Mouse (Mus musculus) layer of hippocampus, postnatal 36 days (tissue): ENCODE data around the gene Tagln2. TPM values are rescaled to one million over a fixed set of nuclear protein-coding genes. Genes with fewer than 3 reads are reported as not detected.
A peak's percentile ranks its signal among the peaks of the same experiment; 100 is the strongest.

ENCODE experiments used
- DNase-seq, 2 experiments: peaks; one replicate each; pipeline ENCODE4 v3.0.0; 2022
- total RNA-seq, 2 experiments: library from RNA; stranded (reverse); gene quantifications; 2 replicates each; pipeline ENCODE4 v1.2.3; 2021

Tagln2 gene
- total RNA-seq, 2 experiments from 2014 or later = 8.7 to 9.2 TPM

DNA sequence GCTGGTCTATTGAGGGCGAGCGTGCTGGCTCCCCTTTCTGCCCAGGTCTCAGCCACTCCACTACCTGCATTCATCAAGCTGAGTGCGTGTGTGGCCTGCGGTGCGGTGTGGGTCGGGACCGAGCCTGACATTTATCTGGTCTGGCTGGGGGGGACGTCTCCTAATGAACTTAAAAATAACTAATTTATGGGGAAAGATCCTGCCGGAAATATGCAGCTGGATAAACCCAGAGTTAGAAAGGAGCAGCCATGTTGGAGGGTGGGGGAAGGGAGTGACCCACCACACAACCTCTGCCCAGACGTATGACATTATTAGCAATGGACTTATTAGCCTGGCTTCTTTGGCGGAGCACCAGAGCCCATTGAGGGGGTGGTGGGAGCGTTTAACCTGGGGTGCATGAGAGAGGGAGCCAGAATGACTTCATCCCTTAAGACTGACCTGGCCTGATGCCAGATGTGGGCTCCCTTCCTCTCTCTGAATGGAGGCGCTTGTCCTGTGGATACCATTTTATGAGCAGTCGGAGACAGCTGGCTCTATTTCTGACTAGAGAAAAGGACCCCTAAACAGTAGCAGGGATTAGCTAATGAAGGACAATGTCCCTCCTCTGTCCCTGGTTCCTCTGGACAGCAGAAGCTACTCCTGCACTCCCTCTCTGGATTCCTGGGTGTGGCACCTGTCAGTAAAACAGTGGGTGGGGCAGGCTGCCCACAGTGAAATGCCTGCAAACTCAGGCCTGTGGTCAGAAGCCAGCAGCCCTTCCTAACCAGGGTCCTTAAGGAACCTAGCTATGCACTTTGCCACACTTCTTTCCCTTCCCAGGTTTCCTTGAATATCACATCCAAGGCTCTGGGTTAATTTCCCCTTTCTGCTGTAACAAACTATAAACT lies 3.5 kb downstream of the Tagln2 start:
- DNase-seq = no peak

DNA sequence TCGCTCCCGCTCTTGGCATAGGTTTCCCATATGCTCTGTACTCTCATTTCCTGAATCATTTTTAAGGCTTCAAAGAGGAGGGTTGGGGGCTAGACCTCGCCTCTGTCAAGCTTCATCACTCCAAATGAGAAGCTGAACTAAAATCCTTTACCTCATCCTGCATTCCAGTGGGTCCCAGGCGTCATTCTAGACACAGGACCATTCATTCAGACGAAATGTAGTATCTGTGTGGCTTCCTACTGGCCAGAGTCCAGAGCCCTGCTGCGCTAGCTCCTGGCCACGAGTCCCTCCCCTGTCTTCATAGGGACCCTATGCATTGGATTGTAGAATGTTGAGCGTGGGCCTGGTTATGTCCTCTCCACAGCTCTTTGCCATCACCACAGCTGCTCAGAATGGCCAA lies 4.9 kb downstream of the Tagln2 start:
- no peak for DNase-seq

DNA sequence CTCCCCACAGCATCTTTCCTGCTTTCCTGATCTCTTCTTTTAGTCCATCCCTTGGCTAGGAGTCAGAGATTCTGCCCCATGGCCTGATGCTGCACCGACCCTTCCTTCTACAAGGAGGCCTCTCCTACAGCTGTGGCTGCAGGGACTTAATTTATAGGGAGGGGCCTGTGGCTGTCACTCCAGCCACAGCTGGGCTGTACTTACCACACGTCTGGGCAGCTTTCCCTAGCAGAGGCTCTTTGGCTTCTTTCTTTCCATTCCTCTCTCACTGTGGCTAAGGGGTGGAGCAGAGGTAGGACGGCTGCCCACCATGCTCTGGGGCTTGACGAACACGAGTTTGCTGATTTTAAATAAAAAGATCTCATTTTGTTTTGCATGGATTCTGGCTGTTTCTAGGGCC lies 7.2 kb downstream of the Tagln2 start:
- DNase-seq = no peak

DNA sequence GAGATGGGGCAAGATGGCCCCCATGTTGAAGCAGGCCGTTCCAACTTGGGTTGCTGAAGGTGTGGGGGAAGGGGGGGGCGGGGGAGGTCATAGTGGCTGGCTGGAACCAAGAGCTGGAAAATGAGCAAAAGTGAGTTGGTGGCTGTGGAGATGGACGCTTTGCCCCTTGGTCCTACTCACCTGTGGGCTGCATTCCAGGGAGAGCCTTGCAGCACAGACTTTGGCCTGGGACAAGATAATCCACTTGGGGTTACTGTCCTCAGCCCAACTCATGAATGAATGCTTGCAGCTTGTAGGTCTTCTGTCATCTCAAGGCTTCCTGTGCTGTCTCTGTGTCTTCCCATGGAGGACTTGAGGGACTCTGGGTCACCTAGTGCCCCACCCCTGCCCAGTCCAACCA lies 7.9 kb downstream of the Tagln2 start:
- DNase-seq = no peak

DNA sequence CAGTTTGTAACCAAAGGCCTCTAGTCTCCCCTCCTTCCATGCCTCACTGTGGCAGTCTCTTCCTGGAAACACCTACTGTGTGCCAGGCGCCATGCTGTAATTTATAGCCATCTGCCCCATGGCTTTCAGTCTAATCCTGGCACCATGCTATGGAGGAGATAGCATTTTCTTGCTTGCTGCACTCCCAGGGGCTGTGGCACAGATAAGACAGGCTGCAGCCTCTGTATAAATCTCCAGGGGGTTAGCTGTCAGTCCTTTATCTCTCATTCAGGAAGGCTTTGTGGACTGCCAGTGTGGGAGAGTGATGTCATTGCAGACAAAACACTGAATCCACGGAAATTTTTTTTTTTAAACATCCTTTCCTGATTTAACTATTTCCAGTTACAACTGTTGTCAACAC lies 8.3 kb downstream of the Tagln2 start:
- no peak for DNase-seq

DNA sequence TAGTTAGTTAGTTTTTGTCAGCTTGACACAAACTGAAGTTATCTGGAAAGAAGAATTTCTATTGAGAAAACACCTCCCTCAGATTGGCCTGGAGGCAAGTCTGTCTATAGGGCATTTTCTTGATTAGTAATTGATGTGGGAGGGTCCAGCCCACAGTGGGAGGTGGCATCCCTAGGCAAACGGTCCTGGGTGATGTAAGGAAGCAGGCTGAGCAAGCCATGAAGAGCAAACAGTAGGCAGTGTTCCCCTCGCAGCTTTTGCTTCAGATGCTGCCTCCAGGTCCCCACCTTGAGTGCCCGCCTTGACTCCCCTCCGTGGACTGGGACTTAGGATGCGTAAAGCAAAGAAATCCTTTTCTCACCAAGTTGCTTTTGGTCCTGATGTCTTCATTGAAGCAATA lies 9.4 kb downstream of the Tagln2 start:
- DNase-seq = no peak

DNA sequence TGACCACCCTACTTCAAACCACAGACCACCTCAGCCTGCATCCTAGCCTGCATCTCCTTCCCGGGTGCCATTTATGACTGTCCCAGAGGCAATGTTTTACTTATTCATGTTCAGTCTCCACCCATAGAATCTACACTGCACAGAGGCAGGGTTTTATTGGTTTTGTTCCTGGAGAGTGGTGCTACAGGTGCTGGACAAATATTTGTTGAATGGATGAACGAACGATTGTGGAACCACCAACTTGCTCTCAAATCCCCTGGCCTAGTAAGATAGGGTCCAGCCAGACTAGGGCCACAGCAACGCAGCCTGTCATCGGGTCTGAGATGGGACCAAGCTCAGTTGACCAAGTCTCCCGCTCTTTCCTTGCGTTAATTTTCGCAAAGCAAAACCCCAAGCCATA lies 10.1 kb downstream of the Tagln2 start:
- DNase-seq = no peak

DNA sequence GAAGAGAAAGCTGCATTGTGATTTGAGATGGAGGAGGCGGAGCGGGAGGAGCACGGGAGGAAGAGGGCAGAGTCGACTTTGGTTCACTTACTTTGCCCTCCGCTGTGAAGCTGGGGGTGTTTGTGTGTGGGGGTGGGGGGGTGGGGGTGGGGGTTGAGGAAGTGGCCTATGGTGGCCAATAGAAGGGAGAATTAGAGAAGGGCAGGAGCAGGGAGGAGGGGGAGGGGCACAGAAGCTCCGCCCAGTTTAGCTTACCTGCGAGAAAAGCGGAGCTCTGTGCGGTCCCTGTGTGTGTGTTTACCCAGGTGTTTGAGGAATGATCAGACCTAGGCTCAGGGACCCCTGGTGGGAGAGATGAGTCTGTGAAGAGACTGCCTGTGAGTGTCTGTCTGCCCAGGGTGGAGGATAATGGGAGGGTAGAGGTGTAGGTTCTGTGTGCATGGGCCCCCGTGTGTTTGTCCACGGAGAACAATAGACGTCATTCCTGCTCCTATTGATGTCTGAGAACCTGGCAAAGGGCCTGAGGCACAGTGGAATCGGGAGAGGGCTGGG lies 10.7 kb downstream of the Tagln2 start:
- DNase-seq = no peak

DNA sequence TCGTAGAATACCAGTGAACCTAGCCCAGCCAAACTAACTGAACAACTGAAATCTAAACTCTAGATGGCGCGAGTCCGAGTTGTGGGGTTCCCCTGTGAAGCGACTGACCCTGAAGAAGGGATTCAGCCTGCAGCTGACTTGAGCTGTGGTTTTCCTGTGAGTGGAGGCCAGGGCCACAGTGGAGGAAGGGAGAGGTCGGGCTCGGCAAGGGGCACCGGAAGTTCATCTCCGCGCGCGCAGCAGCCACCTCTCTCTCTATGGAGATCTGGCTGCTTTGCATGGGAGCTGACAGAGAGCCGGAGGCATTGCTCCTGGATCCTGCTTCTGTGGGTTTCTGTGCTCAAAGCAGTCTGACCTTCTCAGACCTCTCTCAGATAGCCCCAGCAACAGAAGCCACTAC lies 13.1 kb downstream of the Tagln2 start:
- DNase-seq = no peak

DNA sequence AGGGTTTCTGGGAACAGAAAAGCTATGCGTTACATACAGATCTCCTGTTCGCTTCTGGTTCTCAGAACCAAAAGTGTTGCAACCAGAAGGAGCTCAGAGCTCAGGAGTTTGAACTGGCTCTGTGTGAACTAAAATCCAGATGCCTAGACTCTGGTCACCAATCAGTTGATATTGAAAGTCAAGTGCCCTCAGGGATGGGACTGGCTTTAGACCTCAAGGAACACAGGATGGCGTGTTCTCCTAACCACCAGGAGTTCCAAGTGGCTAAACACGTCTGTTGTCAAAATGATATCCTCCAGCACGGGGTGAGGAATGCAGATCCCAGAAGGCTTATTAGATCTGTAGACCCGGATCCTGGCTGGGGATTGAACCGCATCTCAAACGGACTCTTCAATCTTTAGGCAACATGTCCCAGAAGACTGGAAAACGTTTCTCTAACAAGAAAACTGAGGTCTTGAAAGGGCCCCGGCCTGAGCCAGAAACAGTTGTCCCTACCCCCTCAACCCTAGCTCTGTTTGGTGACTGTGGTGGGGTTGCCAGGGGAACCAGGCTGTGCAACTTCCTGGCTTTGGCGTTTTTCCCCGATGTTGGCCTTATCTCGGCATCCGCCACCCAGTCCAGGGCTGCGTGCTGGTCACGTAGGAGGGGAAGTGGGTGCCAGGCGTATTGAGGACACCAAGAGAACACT lies 13.8 kb downstream of the Tagln2 start:
- peak in 1 of 2 experiments; percentile 32 for DNase-seq

DNA sequence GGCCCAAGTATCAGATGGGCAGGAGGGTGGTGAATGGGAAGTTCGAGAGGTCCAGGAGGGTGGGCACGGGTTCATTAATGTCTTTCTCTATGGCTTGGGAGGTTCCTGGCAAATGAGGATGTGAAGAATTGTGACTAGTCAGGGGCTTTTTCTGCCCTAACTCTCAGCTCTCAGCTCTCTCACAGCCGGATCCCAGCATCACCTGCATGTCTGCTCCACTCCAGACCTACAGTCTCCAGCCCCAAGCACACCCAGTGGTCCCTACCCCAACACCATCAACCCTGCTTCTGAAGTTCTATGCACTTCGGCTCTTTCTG lies 14.3 kb downstream of the Tagln2 start:
- no peak for DNase-seq

DNA sequence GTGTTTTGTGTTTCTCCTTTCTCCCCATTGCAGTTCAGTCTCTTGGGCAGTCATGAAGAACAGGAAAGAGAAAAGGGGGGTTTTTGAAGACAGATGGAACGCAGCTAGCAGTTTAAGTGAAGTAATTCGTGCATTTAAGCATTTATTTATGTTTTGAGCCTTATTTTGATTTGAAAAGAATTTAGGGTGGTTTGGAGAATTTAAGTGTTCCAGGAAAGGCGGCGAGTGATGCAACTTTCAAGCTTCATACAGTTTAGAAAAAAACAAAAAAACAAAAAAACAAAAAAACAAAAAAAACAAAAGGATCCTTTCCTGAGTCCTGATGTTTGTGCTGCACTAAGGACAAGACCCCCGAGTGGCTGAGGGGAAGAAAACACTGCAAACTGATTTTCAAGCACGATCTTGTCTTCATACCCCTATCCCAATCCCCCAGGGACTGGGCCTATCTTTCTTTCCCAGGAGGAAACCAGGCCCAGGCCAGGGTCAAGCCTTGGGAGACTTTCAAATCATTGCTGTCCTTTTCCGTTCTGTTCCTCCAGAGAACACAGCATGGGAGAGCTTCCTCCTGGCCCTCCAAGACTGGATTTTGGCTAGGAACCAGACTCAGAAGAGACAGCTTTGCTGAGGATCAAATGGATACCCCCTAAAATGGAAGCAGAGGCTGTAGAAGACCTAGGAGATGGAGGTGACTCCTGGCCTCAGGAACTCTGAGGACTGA lies 14.9 kb downstream of the Tagln2 start:
- DNase-seq = no peak

DNA sequence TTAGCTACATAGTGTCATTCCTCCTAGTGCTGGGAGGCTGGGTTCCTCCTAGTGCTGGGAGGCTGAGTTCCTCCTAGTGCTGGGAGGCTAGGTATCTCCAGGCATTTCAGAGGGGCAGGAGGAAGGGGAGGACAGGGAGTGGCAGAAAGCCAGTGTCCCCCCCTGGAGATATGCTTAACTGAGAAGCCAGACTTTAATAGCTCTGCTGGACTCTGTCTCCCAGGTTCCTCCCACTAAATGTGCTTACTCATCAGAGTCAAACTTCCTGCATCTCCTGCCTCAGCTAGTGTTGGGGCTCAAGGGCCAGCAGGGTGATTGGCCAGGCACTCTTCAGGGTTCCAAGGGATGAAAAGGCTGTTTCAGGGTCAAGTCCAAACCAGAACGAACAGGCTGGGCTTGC lies 15.5 kb downstream of the Tagln2 start:
- no peak for DNase-seq

DNA sequence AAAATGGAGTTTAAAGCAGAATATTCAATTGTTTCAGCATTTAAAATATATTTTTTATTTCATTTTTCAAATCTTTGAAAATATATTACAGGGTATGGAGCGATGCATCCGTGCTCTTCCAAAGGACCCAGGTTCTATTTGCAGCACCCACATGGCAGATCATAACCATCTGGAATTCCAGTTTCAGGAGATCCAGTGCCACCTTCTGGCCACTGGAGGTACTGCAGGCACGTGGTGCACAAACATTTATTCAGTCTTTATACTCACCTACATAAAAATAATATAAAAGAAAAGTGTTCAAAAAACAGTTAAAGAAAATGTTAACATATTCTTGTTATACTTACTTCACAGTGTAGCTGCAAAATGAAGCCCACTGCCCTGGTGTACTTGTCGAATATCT lies 18.2 kb downstream of the Tagln2 start:
- no peak for DNase-seq

DNA sequence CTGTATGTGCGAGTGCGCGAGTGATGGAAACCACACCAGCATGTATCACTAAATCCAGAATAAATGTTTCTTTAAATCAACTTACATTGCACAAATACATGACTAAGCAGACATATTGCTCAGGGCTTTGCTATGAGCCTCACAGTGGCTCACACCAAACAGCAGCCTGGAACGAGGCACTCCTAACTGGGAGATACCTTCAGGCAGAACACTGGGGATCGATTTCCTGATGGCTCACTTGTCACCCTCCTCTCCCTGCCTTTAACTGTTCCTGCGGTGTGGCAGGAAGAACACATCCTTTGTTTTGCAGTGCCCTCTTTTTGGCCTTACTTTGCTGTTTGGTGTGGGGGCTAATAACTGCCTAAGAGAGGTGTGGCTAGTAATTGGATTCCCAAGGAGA lies 19.8 kb downstream of the Tagln2 start:
- DNase-seq = no peak

DNA sequence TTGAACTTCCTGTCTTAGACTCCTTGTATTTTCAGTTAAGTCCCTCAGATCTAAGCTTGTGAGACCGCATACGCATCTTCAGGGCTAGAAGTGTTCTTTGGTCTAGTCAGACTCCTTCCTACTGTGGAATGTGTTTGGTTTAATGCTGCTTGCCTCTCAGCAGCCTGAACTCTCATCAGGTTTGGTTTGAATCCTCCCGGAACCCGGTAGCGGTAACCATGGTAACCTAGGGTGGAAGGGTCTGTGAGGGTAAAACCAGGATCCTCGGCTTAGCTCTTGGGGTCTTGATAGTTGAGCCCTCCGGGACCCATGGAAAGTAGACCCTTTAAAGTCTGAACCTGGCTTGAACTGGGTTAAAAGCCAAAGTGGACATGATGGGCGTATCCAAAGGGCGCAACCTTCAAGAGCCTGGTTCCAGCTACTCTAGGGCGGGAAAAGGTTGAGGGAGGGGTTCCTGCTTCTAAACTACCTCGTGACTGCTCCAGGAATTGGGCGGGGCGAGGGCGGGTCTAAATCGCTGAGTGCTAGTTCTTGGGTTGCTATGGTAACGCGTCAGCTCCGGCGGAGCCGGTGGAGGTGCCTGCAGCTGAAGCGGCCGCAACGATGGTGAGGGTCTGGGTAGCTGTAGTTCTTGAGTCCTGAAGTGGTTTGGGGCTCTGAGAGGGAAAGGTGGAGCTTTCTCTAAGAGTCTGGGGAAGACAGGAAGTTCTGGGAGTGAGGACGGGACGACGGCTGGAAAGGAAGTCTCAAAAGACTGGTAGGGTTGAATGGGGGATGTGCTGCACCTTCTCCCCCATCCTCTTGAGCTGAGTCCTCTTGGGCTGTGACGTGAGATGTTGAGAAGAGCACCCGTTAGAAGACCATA lies 21.0 kb downstream of the Tagln2 start, which contains the start of gene Cfap45:
Gene Cfap45 (plus strand): TSS at position 226 of the 865 bp plus-strand sequence.
- DNase-seq = peak; percentile 72

DNA sequence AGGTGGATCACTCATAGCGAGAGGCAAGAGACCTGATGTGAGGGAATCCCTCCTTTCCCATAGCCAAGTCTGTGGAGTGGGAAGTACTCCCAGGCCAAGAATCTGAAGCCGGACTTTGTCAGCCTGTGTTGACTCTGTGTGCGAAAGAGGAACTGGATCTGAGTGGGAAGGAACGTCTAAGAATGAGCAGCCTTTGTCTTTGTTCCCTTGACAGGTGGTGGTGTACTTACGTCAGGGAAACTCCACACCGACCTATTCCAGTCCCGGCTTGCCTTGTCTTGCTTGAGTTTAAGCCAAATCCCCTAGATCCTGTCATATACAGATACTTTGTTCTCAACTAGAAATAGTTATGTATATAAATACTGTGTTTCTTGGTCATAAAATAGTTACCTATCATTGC lies 22.7 kb downstream of the Tagln2 start:
- no peak for DNase-seq

DNA sequence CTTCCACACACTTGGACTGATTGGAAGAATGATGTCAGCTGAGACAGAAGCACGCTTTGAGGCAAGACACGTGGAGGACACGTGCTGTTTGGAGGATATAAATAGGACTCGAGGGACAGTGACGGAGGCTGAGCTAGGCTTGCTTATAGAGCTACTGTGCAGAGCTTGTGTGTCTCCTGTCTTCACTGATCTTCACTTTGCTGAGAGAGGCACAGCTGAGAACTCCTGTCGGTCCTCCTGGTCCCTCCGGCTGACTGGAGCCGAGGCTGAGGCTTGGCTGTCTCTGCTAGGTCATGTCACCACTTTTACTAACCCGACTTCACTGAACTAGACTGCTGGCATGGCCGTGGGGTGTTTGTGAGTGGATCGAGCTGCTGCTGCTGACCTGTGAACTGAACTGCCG lies 23.9 kb downstream of the Tagln2 start:
- no peak for DNase-seq

DNA sequence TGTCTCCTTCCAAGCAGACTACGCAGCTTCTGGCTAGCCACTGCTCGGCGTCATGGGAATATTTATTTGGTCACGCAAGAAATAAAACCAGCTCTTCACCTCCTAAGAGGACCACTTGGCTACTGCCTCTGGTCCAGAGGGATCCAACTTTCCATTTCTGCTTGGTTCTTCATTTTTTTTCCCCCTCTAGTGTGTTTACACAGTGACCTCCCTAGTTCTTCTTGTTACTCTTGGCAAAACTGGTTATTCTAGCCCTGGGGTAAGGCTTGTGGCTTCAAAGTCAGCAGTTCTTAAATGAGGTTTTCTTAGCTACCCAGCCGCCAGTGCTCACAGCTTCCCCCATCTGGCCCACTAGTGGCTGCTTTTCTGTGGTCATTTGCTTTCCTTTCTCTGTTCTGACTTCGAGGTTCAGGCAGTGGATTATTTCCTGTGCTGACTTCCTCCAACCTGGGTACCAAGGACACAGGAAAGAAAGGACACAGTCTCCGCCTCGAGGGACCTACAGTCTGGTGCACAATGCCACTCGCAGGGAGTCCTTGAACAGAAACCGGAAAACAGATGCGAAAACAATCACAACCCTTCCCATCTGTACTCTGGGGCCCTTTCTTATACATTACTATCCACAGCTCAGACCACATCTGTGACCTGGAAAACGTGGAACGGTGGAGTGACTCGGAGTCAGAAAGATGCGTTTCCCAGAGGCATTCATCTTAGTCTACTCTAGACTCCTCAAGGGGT lies 25.3 kb downstream of the Tagln2 start:
- DNase-seq = no peak

DNA sequence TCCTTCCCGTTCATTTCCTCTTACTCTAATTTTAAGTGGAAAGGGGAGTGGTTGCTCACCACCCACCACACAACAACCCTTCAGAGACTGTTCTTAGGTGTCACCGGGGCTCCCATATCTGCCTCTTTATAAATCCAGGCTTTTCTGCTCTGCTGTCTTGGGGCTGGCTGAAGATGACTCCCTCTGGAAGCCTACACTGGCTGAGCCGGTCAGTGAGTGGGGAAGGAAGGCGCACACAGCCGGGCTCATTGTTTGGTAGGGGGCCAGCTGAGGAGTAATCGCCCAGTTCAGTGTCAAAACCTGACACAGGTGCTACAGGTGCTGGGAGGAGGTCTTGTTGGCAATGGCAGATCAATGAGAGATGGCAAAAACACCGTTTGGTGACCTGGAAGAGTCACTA lies 26.1 kb downstream of the Tagln2 start:
- DNase-seq = no peak

DNA sequence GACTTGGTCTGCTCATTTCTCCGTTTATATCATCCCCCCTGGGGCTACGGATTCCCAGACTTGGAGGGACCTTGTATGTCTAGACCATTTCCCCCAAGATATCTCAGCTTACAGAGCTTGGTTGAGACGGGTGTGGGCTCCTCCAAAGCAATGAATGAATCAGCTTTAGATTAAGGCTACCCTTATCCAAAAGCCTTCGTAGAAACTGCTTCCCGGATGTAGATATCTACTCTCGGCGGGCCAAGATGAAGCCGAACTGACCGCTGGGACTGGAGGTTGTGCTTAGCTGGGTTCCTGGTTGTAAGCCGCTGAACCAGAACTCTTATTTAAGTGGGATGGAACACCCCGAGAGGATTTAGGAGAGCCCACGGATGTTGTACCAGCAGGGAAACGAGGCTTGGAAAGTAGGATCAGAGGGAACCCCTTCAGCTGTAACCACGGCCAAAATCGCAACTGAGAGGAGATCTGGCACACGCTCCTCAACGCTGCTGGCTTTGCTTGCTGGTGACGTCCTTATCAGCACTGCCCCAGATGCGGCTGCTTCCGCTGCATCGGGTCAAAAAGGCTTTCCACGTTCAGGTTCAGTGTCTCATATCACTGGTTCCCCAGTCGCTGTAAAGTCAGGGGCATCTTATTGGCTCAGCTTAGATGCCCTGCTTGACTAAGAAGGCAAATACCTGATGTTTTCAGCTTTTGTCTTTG lies 26.7 kb downstream of the Tagln2 start:
- DNase-seq = no peak
